Mouse (Mus musculus) neural tube, embryonic 14.5 days (tissue): Measurements from ENCODE around the gene Ttc7. TPM values are rescaled to one million over a fixed set of nuclear protein-coding genes. Genes with fewer than 3 reads are reported as not detected.
A peak's percentile ranks its signal among the peaks of the same experiment; 100 is the strongest.

Source experiments
- ATAC-seq: fragments of 200-750 bp; cut with Nextera tagmentation; 2 replicates; pipeline ENCODE4 v1.8.0; 2017; ENCODE audit warnings: low read depth, mild to moderate bottlenecking, moderate TSS enrichment, moderate library complexity
- H3K27ac ChIP-seq: fragments of 300-500 bp; sonication (generic); 2 replicates; pipeline ENCODE4 v1.5.1; 2014; ENCODE audit warnings: low read depth, mild to moderate bottlenecking, control low read depth, low read length, moderate library complexity, mixed read lengths
- H3K27me3 ChIP-seq: fragments of 300-500 bp; sonication (generic); 2 replicates; pipeline ENCODE4 v1.6.1; 2014; ENCODE audit warnings: low read length; ENCODE audit not compliant: control insufficient read depth, insufficient read depth
- H3K36me3 ChIP-seq: fragments of 300-500 bp; sonication (generic); 2 replicates; pipeline ENCODE4 v1.6.1; 2014; ENCODE audit warnings: low read length, mixed read lengths; ENCODE audit not compliant: control insufficient read depth, insufficient read depth
- H3K4me1 ChIP-seq: fragments of 300-500 bp; sonication (generic); 2 replicates; pipeline ENCODE4 v1.6.1; 2014; ENCODE audit warnings: low read length; ENCODE audit not compliant: control insufficient read depth, insufficient read depth
- H3K4me2 ChIP-seq: fragments of 300-500 bp; sonication (generic); 2 replicates; pipeline ENCODE4 v1.6.1; 2014; ENCODE audit warnings: mild to moderate bottlenecking, low read depth, low read length, control low read depth
- H3K4me3 ChIP-seq: fragments of 300-500 bp; sonication (generic); 2 replicates; pipeline ENCODE4 v1.5.1; 2014; ENCODE audit warnings: low read depth, low read length, control low read depth, mixed read lengths
- H3K9ac ChIP-seq: fragments of 300-500 bp; sonication (generic); replicated peaks from 2 replicates; pipeline ENCODE4 v1.6.1; 2014; ENCODE audit warnings: low read depth, mild to moderate bottlenecking, control low read depth, low read length, mixed read lengths
- H3K9me3 ChIP-seq: fragments of 300-500 bp; sonication (generic); 2 replicates; pipeline ENCODE4 v1.6.1; 2016; ENCODE audit warnings: low read length; ENCODE audit not compliant: control insufficient read depth
- WGBS: fragments of 180-500 bp; shearing (Covaris S2); extraction: QIAGEN DNeasy Blood & Tissue Kit; methylation state at CpG from one replicate; pipeline ENCODE4 v1.1.7; 2014; 5-methylcytosine and 5-hydroxymethylcytosine counted together
- polyA plus RNA-seq: library from polyadenylated mRNA; unstranded; fragments of >200 nt; fragmentation: Nextera tagmentation; extraction: Ambion mirVana; gene quantifications from 2 replicates; pipeline ENCODE4 v1.2.1, GENCODE M21; 2014

Ttc7 gene
- polyA plus RNA-seq, 1 experiment from 2014 or later = 7.2 TPM

GRCm38 (mm10) chr17:87264054-87264830 is 18.4 kb upstream of the Ttc7 start:
- no peak overlapping the region; the same call in 1 of the 2 replicates for H3K9ac ChIP-seq
- WGBS = 93% methylated on average over 11 of the region's 11 CpGs
- H3K9me3 ChIP-seq = no peaks in the 10 kb centered on the region
- peaks cover 12% of the 10 kb centered on the region for H3K4me1 ChIP-seq
- H3K4me3 ChIP-seq = no peak overlapping the region
- H3K4me2 ChIP-seq = peak overlapping the region; percentile 78
- ATAC-seq = no peak
- 0 out of 2 replicates have a peak, but pooled peaks cover 5% of the 10 kb centered on the region for H3K36me3 ChIP-seq
- H3K27ac ChIP-seq = no peak overlapping the region
- no peaks in the 10 kb centered on the region for H3K27me3 ChIP-seq

GRCm38 (mm10) chr17:87264927-87265791 is 17.5 kb upstream of the Ttc7 start:
- peak overlapping the region; percentile 95 for H3K9ac ChIP-seq
- 0 out of 2 replicates have a peak, but pooled peaks cover 3% of the 10 kb centered on the region for H3K36me3 ChIP-seq
- H3K27ac ChIP-seq = peak overlapping the region; percentile 61; the same call in 1 of the 2 replicates
- peak; percentile 85 for ATAC-seq
- peak overlapping the region; percentile 78 for H3K4me2 ChIP-seq
- H3K4me3 ChIP-seq = peak overlapping the region; percentile 89
- H3K4me1 ChIP-seq = peaks cover 12% of the 10 kb centered on the region
- no peaks in the 10 kb centered on the region for H3K27me3 ChIP-seq
- WGBS = 8% methylated on average over 28 of the region's 28 CpGs
- H3K9me3 ChIP-seq = no peaks in the 10 kb centered on the region

- WGBS = under 1% methylated on average over 41 of the region's 41 CpGs
Measured at GRCm38 (mm10) chr17:87265792-87266186, 16.9 kb upstream of the Ttc7 start, which contains the start of gene Mcfd2. Mcfd2 (minus strand) TSS chr17:87265935.

GRCm38 (mm10) chr17:87269454-87269853 is 13.2 kb upstream of the Ttc7 start:
- H3K36me3 ChIP-seq = no peaks in the 10 kb centered on the region
- 42% methylated on average over 6 of the region's 6 CpGs for WGBS

More at GRCm38 (mm10) chr17:87265792-87266186, 16.9 kb upstream of the Ttc7 start, which contains the start of gene Mcfd2:
- Histone ChIP-seq H3K4me3 (peak within 1 kb of the TSS; percentile 89), H3K27me3 (no peaks in the 10 kb centered on the region), H3K9me3 (no peaks in the 10 kb centered on the region), H3K9ac (peak within 1 kb of the TSS; percentile 95), H3K36me3 (no peaks in the 10 kb centered on the region), H3K4me1 (peaks cover 12% of the 10 kb centered on the region), H3K27ac (peak within 1 kb of the TSS; percentile 61), H3K4me2 (peak within 1 kb of the TSS; percentile 78)
- peak; percentile 89 for ATAC-seq

GRCm38 (mm10) chr17:87275363-87276341 is 7.0 kb upstream of the Ttc7 start:
- Histone ChIP-seq H3K9me3 (no peaks in the 10 kb centered on the region), H3K4me3 (no peak overlapping the region), H3K27ac (no peak overlapping the region), H3K4me2 (no peak overlapping the region), H3K27me3 (no peaks in the 10 kb centered on the region), H3K4me1 (no peaks in the 10 kb centered on the region), H3K9ac (no peak overlapping the region), H3K36me3 (no peaks in the 10 kb centered on the region)
- WGBS = 61% methylated on average over 15 of the region's 15 CpGs
- ATAC-seq = no peak

More at GRCm38 (mm10) chr17:87269454-87269853, 13.2 kb upstream of the Ttc7 start:
- no peak overlapping the region for H3K27ac ChIP-seq
- ATAC-seq = no peak
- no peak overlapping the region for H3K4me3 ChIP-seq
- no peak overlapping the region; the same call in 1 of the 2 replicates for H3K4me2 ChIP-seq
- H3K9ac ChIP-seq = no peak overlapping the region
- no peaks in the 10 kb centered on the region for H3K27me3 ChIP-seq
- peaks cover 9% of the 10 kb centered on the region for H3K4me1 ChIP-seq
- H3K9me3 ChIP-seq = no peaks in the 10 kb centered on the region

GRCm38 (mm10) chr17:87282007-87282705 is 530 bp upstream of the Ttc7 start:
- WGBS = under 1% methylated on average over 40 of the region's 44 CpGs
- Histone ChIP-seq H3K9me3 (no peaks in the 10 kb centered on the region), H3K4me3 (peak overlapping the region; percentile 71), H3K27ac (peak overlapping the region; percentile 81), H3K9ac (peak overlapping the region; percentile 80), H3K36me3 (no peaks in the 10 kb centered on the region), H3K4me1 (peaks cover 10% of the 10 kb centered on the region; the same call in 1 of the 2 replicates), H3K27me3 (peaks cover 6% of the 10 kb centered on the region; the same call in 1 of the 2 replicates), H3K4me2 (peak overlapping the region; percentile 91)
- ATAC-seq = peak; percentile 78

GRCm38 (mm10) chr17:87283055-87283754 is 519 bp downstream of the Ttc7 start:
- H3K27ac ChIP-seq = peak overlapping the region; percentile 81
- ATAC-seq = peak; percentile 74
- H3K9ac ChIP-seq = peak overlapping the region; percentile 80
- H3K4me2 ChIP-seq = peak overlapping the region; percentile 91
- WGBS = under 1% methylated on average over 56 of the region's 56 CpGs
- no peaks in the 10 kb centered on the region for H3K9me3 ChIP-seq
- peak overlapping the region; percentile 71 for H3K4me3 ChIP-seq
- peaks cover 6% of the 10 kb centered on the region; the same call in 1 of the 2 replicates for H3K27me3 ChIP-seq
- H3K36me3 ChIP-seq = no peaks in the 10 kb centered on the region
- H3K4me1 ChIP-seq = peaks cover 10% of the 10 kb centered on the region; the same call in 1 of the 2 replicates
